ENCODE assay signal across 9 mouse cellular contexts in genomic region chr6:117920659-117921640, GRCm38 (mm10). TPM values are rescaled to one million over a fixed set of nuclear protein-coding genes. Genes with fewer than 3 reads are reported as not detected.
DNase-seq lines count a peak whose midpoint lies in the region; ATAC-seq and TF ChIP-seq lines count a peak whose summit lies in the region.
"Had no signal": no experiment of that assay in that cellular context is flagged by ENCODE, and none has a peak within 500 bp of the region (broad histone marks: within the 10 kb centered on the region; RNA-seq: fewer than 3 reads in every experiment).

No protein-coding gene starts in this region.

- intact Hi-C loops in heart, postnatal 10 days (cut with DNase I), result loop anchor here (5.0 kb wide), 1 partner anchor 64 kb away; no protein-coding TSS in a partner anchor

- peak; percentile 97 for TF ChIP-seq CTCF in liver, postnatal 0 days (IDR thresholded peaks at IDR 0.05; ENCODE audit: low read depth)

- H3K4me3 ChIP-seq in forebrain, embryonic 14.5 days (ENCODE audit: low read depth, low read length), result no peak overlapping the region
- no peak overlapping the region for H3K4me3 ChIP-seq in forebrain, embryonic 12.5 days (replicated peaks)
- H3K4me3 ChIP-seq in liver, postnatal 0 days (ENCODE audit: low read depth, low read length), result 0 out of 2 replicates have a peak overlapping the region, but pooled peaks have one; percentile 80
- H3K4me3 ChIP-seq: limb, embryonic 15.5 days had no signal

- ATAC-seq in forebrain, embryonic 14.5 days, result no peak
- no peak for ATAC-seq in forebrain, embryonic 12.5 days (ENCODE audit: low FRiP score)
- no peak for ATAC-seq in liver, postnatal 0 days

- DNase-seq in forebrain, embryonic 14.5 days (ENCODE audit: low spot score), result peak; percentile 52
- peak; percentile 81 for DNase-seq in 416B (ENCODE audit: low read depth)
- DNase-seq in adrenal gland, postnatal 14 days, result peak; percentile 64
- DNase-seq in heart, postnatal 10 days, result peak; percentile 45 to 65
- peak; percentile 55 for DNase-seq in liver, postnatal 0 days
- DNase-seq in right cerebral cortex, adult 18-20 months, result no peak
- no peak for DNase-seq in right cerebral cortex, postnatal 25 days

- 72% methylated on average over 3 of the region's 3 CpGs for WGBS in forebrain, embryonic 14.5 days
- WGBS in forebrain, embryonic 12.5 days, result 68% methylated on average over 3 of the region's 3 CpGs
- 38% methylated on average over 3 of the region's 3 CpGs for WGBS in liver, postnatal 0 days (ENCODE audit: insufficient replicate concordance)

- no peak for TF ChIP-seq EP300 in liver, postnatal 0 days (IDR thresholded peaks at IDR 0.05; ENCODE audit: low read depth)

- no peaks in the 10 kb centered on the region for H3K9me3 ChIP-seq in forebrain, embryonic 14.5 days (replicated peaks; ENCODE audit: control insufficient read depth, low read length)
- H3K9me3 ChIP-seq in forebrain, embryonic 12.5 days, result no peaks in the 10 kb centered on the region
- H3K9me3 ChIP-seq in liver, postnatal 0 days (ENCODE audit: low read length), result no peaks in the 10 kb centered on the region
- H3K9me3 ChIP-seq: limb, embryonic 15.5 days had no signal

- H3K36me3 ChIP-seq in forebrain, embryonic 14.5 days (ENCODE audit: control insufficient read depth, insufficient read depth, low read length), result peaks cover 8% of the 10 kb centered on the region
- peaks cover 22% of the 10 kb centered on the region for H3K36me3 ChIP-seq in forebrain, embryonic 12.5 days (replicated peaks)
- H3K36me3 ChIP-seq in liver, postnatal 0 days (replicated peaks; ENCODE audit: insufficient read depth, low read length), result peaks cover 49% of the 10 kb centered on the region

- no peaks in the 10 kb centered on the region for H3K27me3 ChIP-seq in forebrain, embryonic 14.5 days (replicated peaks; ENCODE audit: control insufficient read depth, insufficient read depth, low read length)
- H3K27me3 ChIP-seq in forebrain, embryonic 12.5 days, result no peaks in the 10 kb centered on the region
- H3K27me3 ChIP-seq in liver, postnatal 0 days (ENCODE audit: insufficient read depth, low read length), result no peaks in the 10 kb centered on the region
- H3K27me3 ChIP-seq: limb, embryonic 15.5 days had no signal

- H3K9ac ChIP-seq in forebrain, embryonic 14.5 days (ENCODE audit: low read length), result no peak overlapping the region
- H3K9ac ChIP-seq in forebrain, embryonic 12.5 days, result no peak overlapping the region
- H3K9ac ChIP-seq in liver, postnatal 0 days (replicated peaks), result no peak overlapping the region; the same call in 1 of the 2 replicates
- H3K9ac ChIP-seq: limb, embryonic 15.5 days had no signal

- H3K27ac ChIP-seq in forebrain, embryonic 14.5 days (ENCODE audit: low read depth, low read length), result no peak overlapping the region
- no peak overlapping the region for H3K27ac ChIP-seq in forebrain, embryonic 12.5 days
- peak overlapping the region; percentile 34; the same call in 1 of the 2 replicates for H3K27ac ChIP-seq in liver, postnatal 0 days (ENCODE audit: low read depth)
- H3K27ac ChIP-seq: limb, embryonic 15.5 days had no signal

- peaks cover 19% of the 10 kb centered on the region for H3K4me1 ChIP-seq in forebrain, embryonic 14.5 days (ENCODE audit: control insufficient read depth, insufficient read depth, low read length)
- peaks cover 36% of the 10 kb centered on the region for H3K4me1 ChIP-seq in forebrain, embryonic 12.5 days
- peaks cover 24% of the 10 kb centered on the region for H3K4me1 ChIP-seq in liver, postnatal 0 days (ENCODE audit: insufficient read depth)

- no peak overlapping the region for H3K4me2 ChIP-seq in forebrain, embryonic 14.5 days (ENCODE audit: low read length)
- H3K4me2 ChIP-seq in forebrain, embryonic 12.5 days, result no peak overlapping the region
- peak overlapping the region; percentile 80 for H3K4me2 ChIP-seq in liver, postnatal 0 days (ENCODE audit: low read depth, low read length)
- H3K4me2 ChIP-seq: limb, embryonic 15.5 days had no signal

RNA-seq across cellular contexts. Expression of gene Fxyd4, which starts 16.5 kb away (rescaled TPM):
- polyA plus RNA-seq in forebrain, embryonic 14.5 days (2014; fragmentation: Nextera tagmentation; extraction: Ambion mirVana), result 0.75 and 1.2 TPM in 2 replicates
- 1.9 and 2.0 TPM in 2 replicates for polyA plus RNA-seq in forebrain, embryonic 12.5 days (2016; fragmentation: Nextera tagmentation; extraction: Ambion mirVana)
- total RNA-seq in adrenal gland, postnatal 14 days (2021), result not detected in 2 replicates
- not detected for total RNA-seq in heart, postnatal 10 days (2021)
- polyA plus RNA-seq in liver, postnatal 0 days (2015; fragmentation: Nextera tagmentation; extraction: Ambion mirVana), result 0.20 TPM in 1 of 2 replicates, not detected in the other

RNA-seq across cellular contexts. Expression of gene Hnrnpf, which starts 20.8 kb away (rescaled TPM):
- polyA plus RNA-seq in forebrain, embryonic 14.5 days (2014; fragmentation: Nextera tagmentation; extraction: Ambion mirVana), result 410 and 433 TPM in 2 replicates
- polyA plus RNA-seq in forebrain, embryonic 12.5 days (2016; fragmentation: Nextera tagmentation; extraction: Ambion mirVana), result 624 TPM in 2 replicates
- 385 and 431 TPM in 2 replicates for total RNA-seq in adrenal gland, postnatal 14 days (2021)
- 100 to 1,000 TPM; 351 to 364 TPM for total RNA-seq in heart, postnatal 10 days (2021)
- polyA plus RNA-seq in liver, postnatal 0 days (2015; fragmentation: Nextera tagmentation; extraction: Ambion mirVana), result 264 and 270 TPM in 2 replicates

RNA-seq across cellular contexts. Expression of gene Zfp239, which starts 59.0 kb away (rescaled TPM):
- polyA plus RNA-seq in forebrain, embryonic 14.5 days (2014; fragmentation: Nextera tagmentation; extraction: Ambion mirVana), result 14.9 and 15.3 TPM in 2 replicates
- polyA plus RNA-seq in forebrain, embryonic 12.5 days (2016; fragmentation: Nextera tagmentation; extraction: Ambion mirVana), result 13.1 and 16.1 TPM in 2 replicates
- total RNA-seq in adrenal gland, postnatal 14 days (2021), result 3.1 and 3.6 TPM in 2 replicates
- total RNA-seq in heart, postnatal 10 days (2021), result under 1 TPM; 0.41 to 0.57 TPM
- polyA plus RNA-seq in liver, postnatal 0 days (2015; fragmentation: Nextera tagmentation; extraction: Ambion mirVana), result 0.86 and 1.1 TPM in 2 replicates

Comparison
In these comparisons a context has a peak if more than half of its experiments do, and no peak if none do; other contexts are left out.
1. DNase-seq: peak in forebrain, embryonic 14.5 days (single experiment), 416B (single experiment), adrenal gland, postnatal 14 days (single experiment), heart, postnatal 10 days (2 of 2) and liver, postnatal 0 days (single experiment); none in right cerebral cortex, adult 18-20 months (single experiment) and right cerebral cortex, postnatal 25 days (single experiment).